Mouse (Mus musculus): ENCODE data around the gene Ksr1. TPM values are rescaled to one million over a fixed set of nuclear protein-coding genes. Genes with fewer than 3 reads are reported as not detected.

Gene Ksr1
- total and polyA plus RNA-seq, 3 experiments, result 5.1 to 7.0 (median 6.7) TPM

- peak overlapping the region; percentile 19; the same call in 1 of the 2 replicates for H3K27ac ChIP-seq
- no peaks in the 10 kb centered on the region for H3K36me3 ChIP-seq (ENCODE audit: control insufficient read depth, insufficient read depth, low read length)
- H3K4me3 ChIP-seq, result no peak overlapping the region
- H3K4me1 ChIP-seq (ENCODE audit: control insufficient read depth, insufficient read depth, low read length), result peaks cover 2% of the 10 kb centered on the region; the same call in 1 of the 2 replicates
- no peak overlapping the region for H3K9ac ChIP-seq (ENCODE audit: low read depth, low read length)
- no peaks in the 10 kb centered on the region for H3K79me2 ChIP-seq (replicated peaks; ENCODE audit: control insufficient read depth, insufficient read depth, low read length)
- TF ChIP-seq POLR2A (IDR thresholded peaks at IDR 0.05; ENCODE audit: insufficient read depth, low read depth, low read length) (no peak), EP300 (IDR thresholded peaks at IDR 0.05; ENCODE audit: insufficient read depth, low read depth, low read length) (peak; percentile 97), CTCF (IDR thresholded peaks at IDR 0.05) (peak; percentile 99)
- DNase-seq, result peak; percentile 81 to 92
- H3K27me3 ChIP-seq (ENCODE audit: control insufficient read depth, insufficient read depth, low read length), result no peaks in the 10 kb centered on the region
- intact Hi-C loops (cut with DNase I), result loop anchor here (1.0 to 5.0 kb wide), 7 partner anchors 82 to 366 kb away; partner anchors contain the start of gene Ksr1
- 42% methylated on average over 19 of the region's 19 CpGs for WGBS
These were observed 115.4 kb downstream of the Ksr1 start for GRCm38 (mm10) chr11:79030570-79031451.

GRCm38 (mm10) chr11:79023751-79024150 lies 122.5 kb downstream of the Ksr1 start:
- Histone ChIP-seq H3K27ac (peak overlapping the region; percentile 43; the same call in 1 of the 2 replicates), H3K9ac (ENCODE audit: low read depth, low read length) (peak overlapping the region; percentile 31; the same call in 1 of the 2 replicates), H3K79me2 (replicated peaks; ENCODE audit: control insufficient read depth, insufficient read depth, low read length) (no peaks in the 10 kb centered on the region), H3K4me1 (ENCODE audit: control insufficient read depth, insufficient read depth, low read length) (peaks cover 14% of the 10 kb centered on the region), H3K4me3 (no peak overlapping the region), H3K27me3 (ENCODE audit: control insufficient read depth, insufficient read depth, low read length) (no peaks in the 10 kb centered on the region), H3K36me3 (ENCODE audit: control insufficient read depth, insufficient read depth, low read length) (no peaks in the 10 kb centered on the region)
- intact Hi-C loops (cut with DNase I), result no loop called here
- WGBS, result 61% methylated on average over 6 of the region's 6 CpGs
- TF ChIP-seq EP300 (IDR thresholded peaks at IDR 0.05; ENCODE audit: insufficient read depth, low read depth, low read length) (peak; percentile 3; the same call in 1 of the 2 replicates), CTCF (IDR thresholded peaks at IDR 0.05) (no peak)
- DNase-seq, result no peak

GRCm38 (mm10) chr11:79023342-79023741 lies 122.9 kb downstream of the Ksr1 start:
- peak overlapping the region; percentile 31; the same call in 1 of the 2 replicates for H3K9ac ChIP-seq (ENCODE audit: low read depth, low read length)
- intact Hi-C loops (cut with DNase I), result no loop called here
- H3K4me1 ChIP-seq (ENCODE audit: control insufficient read depth, insufficient read depth, low read length), result peaks cover 14% of the 10 kb centered on the region
- peak; percentile 53 to 70 for DNase-seq
- TF ChIP-seq EP300 (IDR thresholded peaks at IDR 0.05; ENCODE audit: insufficient read depth, low read depth, low read length) (peak; percentile 65; the same call in 1 of the 2 replicates), CTCF (IDR thresholded peaks at IDR 0.05) (no peak), POLR2A (IDR thresholded peaks at IDR 0.05; ENCODE audit: insufficient read depth, low read depth, low read length) (peak; percentile 38; the same call in 1 of the 2 replicates)
- no peaks in the 10 kb centered on the region for H3K36me3 ChIP-seq (ENCODE audit: control insufficient read depth, insufficient read depth, low read length)
- H3K27ac ChIP-seq, result peak overlapping the region; percentile 67
- no peaks in the 10 kb centered on the region for H3K27me3 ChIP-seq (ENCODE audit: control insufficient read depth, insufficient read depth, low read length)
- no peak overlapping the region for H3K4me3 ChIP-seq
- WGBS, result 28% methylated on average over 7 of the region's 7 CpGs
- no peaks in the 10 kb centered on the region for H3K79me2 ChIP-seq (replicated peaks; ENCODE audit: control insufficient read depth, insufficient read depth, low read length)

- intact Hi-C loops (cut with DNase I), result no loop called here
These were observed 123.4 kb downstream of the Ksr1 start for GRCm38 (mm10) chr11:79022836-79023235.

GRCm38 (mm10) chr11:79020535-79021045 lies 125.6 kb downstream of the Ksr1 start:
- Histone ChIP-seq H3K4me3 (no peak overlapping the region), H3K36me3 (ENCODE audit: control insufficient read depth, insufficient read depth, low read length) (no peaks in the 10 kb centered on the region), H3K79me2 (replicated peaks; ENCODE audit: control insufficient read depth, insufficient read depth, low read length) (no peaks in the 10 kb centered on the region), H3K27me3 (ENCODE audit: control insufficient read depth, insufficient read depth, low read length) (no peaks in the 10 kb centered on the region), H3K9ac (ENCODE audit: low read depth, low read length) (no peak overlapping the region), H3K27ac (no peak overlapping the region), H3K4me1 (ENCODE audit: control insufficient read depth, insufficient read depth, low read length) (peaks cover 14% of the 10 kb centered on the region)
- no peak for DNase-seq
- intact Hi-C loops (cut with DNase I), result no loop called here
- WGBS, result 85% methylated on average over 21 of the region's 21 CpGs
- TF ChIP-seq CTCF (IDR thresholded peaks at IDR 0.05), result no peak
- no peak for TF ChIP-seq POLR2A (IDR thresholded peaks at IDR 0.05; ENCODE audit: insufficient read depth, low read depth, low read length)
- TF ChIP-seq EP300 (IDR thresholded peaks at IDR 0.05; ENCODE audit: insufficient read depth, low read depth, low read length), result no peak

More at GRCm38 (mm10) chr11:79022836-79023235, 123.4 kb downstream of the Ksr1 start:
- peaks cover 14% of the 10 kb centered on the region for H3K4me1 ChIP-seq (ENCODE audit: control insufficient read depth, insufficient read depth, low read length)
- no peak overlapping the region for H3K4me3 ChIP-seq
- WGBS, result 64% methylated on average over 4 of the region's 4 CpGs
- peak overlapping the region; percentile 24; the same call in 1 of the 2 replicates for H3K9ac ChIP-seq (ENCODE audit: low read depth, low read length)
- no peaks in the 10 kb centered on the region for H3K79me2 ChIP-seq (replicated peaks; ENCODE audit: control insufficient read depth, insufficient read depth, low read length)
- peak overlapping the region; percentile 67 for H3K27ac ChIP-seq
- no peak for TF ChIP-seq POLR2A (IDR thresholded peaks at IDR 0.05; ENCODE audit: insufficient read depth, low read depth, low read length)
- TF ChIP-seq EP300 (IDR thresholded peaks at IDR 0.05; ENCODE audit: insufficient read depth, low read depth, low read length), result no peak
- no peak for TF ChIP-seq CTCF (IDR thresholded peaks at IDR 0.05)
- H3K27me3 ChIP-seq (ENCODE audit: control insufficient read depth, insufficient read depth, low read length), result no peaks in the 10 kb centered on the region
- no peaks in the 10 kb centered on the region for H3K36me3 ChIP-seq (ENCODE audit: control insufficient read depth, insufficient read depth, low read length)
- DNase-seq, result no peak

Data from heart, adult 2 months (tissue).